Mouse (Mus musculus) A20 (cell line): ENCODE measurements around the gene Bcr.

Experiments used
- DNase-seq: peaks from one replicate; pipeline ENCODE4 v3.0.0-alpha.2; 2011; ENCODE audit warnings: low read depth, low spot score

The Bcr gene

GRCm38 (mm10) chr10:75094338-75094737, 33.9 kb downstream of the Bcr start:
- no peak for DNase-seq

- DNase-seq, result no peak
Observed at GRCm38 (mm10) chr10:75095216-75095615, 34.8 kb downstream of the Bcr start.

- no peak for DNase-seq
Observed at GRCm38 (mm10) chr10:75098446-75099183, 38.2 kb downstream of the Bcr start.

- no peak for DNase-seq
Observed at GRCm38 (mm10) chr10:75100298-75100697, 39.9 kb downstream of the Bcr start.

GRCm38 (mm10) chr10:75103502-75103901, 43.1 kb downstream of the Bcr start:
- no peak for DNase-seq

GRCm38 (mm10) chr10:75104191-75105098, 44.1 kb downstream of the Bcr start:
- DNase-seq, result no peak

- no peak for DNase-seq
Observed at GRCm38 (mm10) chr10:75105099-75105461, 44.7 kb downstream of the Bcr start.

GRCm38 (mm10) chr10:75105687-75106086, 45.3 kb downstream of the Bcr start:
- DNase-seq, result no peak

GRCm38 (mm10) chr10:75106940-75107381, 46.6 kb downstream of the Bcr start:
- no peak for DNase-seq

GRCm38 (mm10) chr10:75108092-75108491, 47.7 kb downstream of the Bcr start:
- DNase-seq, result no peak

- DNase-seq, result no peak
Observed at GRCm38 (mm10) chr10:75111446-75112201, 51.2 kb downstream of the Bcr start.

GRCm38 (mm10) chr10:75112405-75112804, 52.0 kb downstream of the Bcr start:
- DNase-seq, result no peak

GRCm38 (mm10) chr10:75113620-75114019, 53.2 kb downstream of the Bcr start:
- no peak for DNase-seq

- no peak for DNase-seq
Observed at GRCm38 (mm10) chr10:75115240-75115639, 54.8 kb downstream of the Bcr start.

- DNase-seq, result no peak
Observed at GRCm38 (mm10) chr10:75116842-75117457, 56.6 kb downstream of the Bcr start.

- DNase-seq, result no peak
Observed at GRCm38 (mm10) chr10:75118444-75118843, 58.1 kb downstream of the Bcr start.

GRCm38 (mm10) chr10:75119396-75119795, 59.0 kb downstream of the Bcr start:
- DNase-seq, result peak; percentile 84

- DNase-seq, result peak; percentile 58
Observed at GRCm38 (mm10) chr10:75120176-75120575, 59.8 kb downstream of the Bcr start.

- DNase-seq, result peak; percentile 62
Observed at GRCm38 (mm10) chr10:75121028-75121427, 60.6 kb downstream of the Bcr start.

- no peak for DNase-seq
Observed at GRCm38 (mm10) chr10:75125577-75125976, 65.2 kb downstream of the Bcr start.

- DNase-seq, result no peak
Observed at GRCm38 (mm10) chr10:75129283-75129710, 68.9 kb downstream of the Bcr start.
